Mouse (Mus musculus): ENCODE measurements at regions not wholly inside any gene's neighbourhood (a gene's known extent, or its start where the extent isn't known, plus 50 kb on each side); places are given as distances from the start of the nearest gene placed in this dataset.

- DNase-seq (ENCODE audit: low read depth, low spot score), result no peak
These were observed 86.2 kb upstream of the P2ry1 start for GRCm38 (mm10) chr3:60916411-60916810.

- DNase-seq (ENCODE audit: low read depth, low spot score), result no peak
These were observed 85.3 kb upstream of the P2ry1 start for GRCm38 (mm10) chr3:60917271-60917670.

- DNase-seq (ENCODE audit: low read depth, low spot score), result no peak
These were observed 76.5 kb upstream of the P2ry1 start for GRCm38 (mm10) chr3:60926024-60926547.

GRCm38 (mm10) chr3:60928910-60929309 is 73.7 kb upstream of the P2ry1 start:
- DNase-seq (ENCODE audit: low read depth, low spot score), result no peak

- no peak for DNase-seq (ENCODE audit: low read depth, low spot score)
These were observed 68.1 kb upstream of the P2ry1 start for GRCm38 (mm10) chr3:60934492-60934891.

GRCm38 (mm10) chr3:60941451-60941850 is 61.1 kb upstream of the P2ry1 start:
- DNase-seq (ENCODE audit: low read depth, low spot score), result no peak

- no peak for DNase-seq (ENCODE audit: low read depth, low spot score)
These were observed 53.7 kb upstream of the P2ry1 start for GRCm38 (mm10) chr3:60948897-60949296.

All from skeletal muscle tissue, adult 2 months (tissue).